8 mouse cellular contexts compared by ENCODE assay signal in genomic region chr16:77238358-77239175, GRCm38 (mm10).
DNase-seq lines count a peak whose midpoint lies in the region; ATAC-seq lines count a peak whose summit lies in the region.

No protein-coding gene starts in this region.

- H3K9ac ChIP-seq in limb, embryonic 13.5 days = no peak overlapping the region
- peak overlapping the region; percentile 49 for H3K9ac ChIP-seq in forebrain, embryonic 12.5 days

- H3K27me3 ChIP-seq in limb, embryonic 13.5 days = no peaks in the 10 kb centered on the region
- no peaks in the 10 kb centered on the region for H3K27me3 ChIP-seq in limb, embryonic 10.5 days (ENCODE audit: low read depth, poor library complexity, severe bottlenecking)
- H3K27me3 ChIP-seq in forebrain, embryonic 12.5 days = no peaks in the 10 kb centered on the region
- no peaks in the 10 kb centered on the region for H3K27me3 ChIP-seq in heart, embryonic 10.5 days (ENCODE audit: insufficient read depth, poor library complexity, severe bottlenecking)

- H3K4me1 ChIP-seq in limb, embryonic 13.5 days = peaks cover 38% of the 10 kb centered on the region
- H3K4me1 ChIP-seq in limb, embryonic 10.5 days = peaks cover 32% of the 10 kb centered on the region
- peaks cover 38% of the 10 kb centered on the region for H3K4me1 ChIP-seq in forebrain, embryonic 12.5 days
- no peaks in the 10 kb centered on the region for H3K4me1 ChIP-seq in heart, embryonic 10.5 days

- peak; percentile 51 for ATAC-seq in limb, embryonic 13.5 days (ENCODE audit: low FRiP score, low read depth)
- ATAC-seq in forebrain, embryonic 12.5 days (ENCODE audit: low FRiP score) = peak; percentile 20; the same call in 1 of the 2 replicates

- no peak for DNase-seq in limb, embryonic 10.5 days (ENCODE audit: low spot score)
- DNase-seq in layer of hippocampus, postnatal 36 days = peak; percentile 23 to 25
- DNase-seq in right cerebral cortex, postnatal 25 days = peak; percentile 31
- no peak for DNase-seq in retina, postnatal 1 day
- DNase-seq in heart, embryonic 10.5 days (ENCODE audit: low spot score) = no peak
- no peak for DNase-seq in urinary bladder, adult 2 months (ENCODE audit: low spot score)

- H3K4me2 ChIP-seq in limb, embryonic 13.5 days (replicated peaks) = peak overlapping the region; percentile 19; the same call in 1 of the 2 replicates
- peak overlapping the region; percentile 50 for H3K4me2 ChIP-seq in forebrain, embryonic 12.5 days

- H3K9me3 ChIP-seq in limb, embryonic 13.5 days = no peaks in the 10 kb centered on the region
- H3K9me3 ChIP-seq in limb, embryonic 10.5 days (replicated peaks) = no peaks in the 10 kb centered on the region
- no peaks in the 10 kb centered on the region for H3K9me3 ChIP-seq in forebrain, embryonic 12.5 days
- no peaks in the 10 kb centered on the region for H3K9me3 ChIP-seq in heart, embryonic 10.5 days

- no peak overlapping the region for H3K27ac ChIP-seq in limb, embryonic 13.5 days
- H3K27ac ChIP-seq in limb, embryonic 10.5 days = no peak overlapping the region
- H3K27ac ChIP-seq in forebrain, embryonic 12.5 days = peak overlapping the region; percentile 92
- H3K27ac ChIP-seq in heart, embryonic 10.5 days = no peak overlapping the region

- H3K36me3 ChIP-seq in limb, embryonic 13.5 days = no peaks in the 10 kb centered on the region
- H3K36me3 ChIP-seq in limb, embryonic 10.5 days = no peaks in the 10 kb centered on the region
- no peaks in the 10 kb centered on the region for H3K36me3 ChIP-seq in forebrain, embryonic 12.5 days (replicated peaks)
- no peaks in the 10 kb centered on the region for H3K36me3 ChIP-seq in heart, embryonic 10.5 days

- no peak overlapping the region for H3K4me3 ChIP-seq in limb, embryonic 13.5 days
- no peak overlapping the region for H3K4me3 ChIP-seq in limb, embryonic 10.5 days
- peak overlapping the region; percentile 23 for H3K4me3 ChIP-seq in forebrain, embryonic 12.5 days (replicated peaks)
- H3K4me3 ChIP-seq in heart, embryonic 10.5 days = no peak overlapping the region

- WGBS in limb, embryonic 13.5 days = 44% methylated on average over 13 of the region's 13 CpGs
- 70% methylated on average over 13 of the region's 13 CpGs for WGBS in limb, embryonic 10.5 days
- WGBS in forebrain, embryonic 12.5 days = 32% methylated on average over 13 of the region's 13 CpGs
- WGBS in heart, embryonic 10.5 days = 80% methylated on average over 13 of the region's 13 CpGs

Comparison
In these comparisons a context has a peak if more than half of its experiments do, and no peak if none do; other contexts are left out.
1. DNase-seq: peak in layer of hippocampus, postnatal 36 days (2 of 2) and right cerebral cortex, postnatal 25 days (single experiment); none in limb, embryonic 10.5 days (single experiment), retina, postnatal 1 day (single experiment), heart, embryonic 10.5 days (single experiment) and urinary bladder, adult 2 months (single experiment).